In genomic region chr11:23719825-23720224, GRCm38 (mm10) we compare ENCODE assay signal across 19 mouse cellular contexts.
"Had no signal": no experiment of that assay in that cellular context is flagged by ENCODE, and none has a peak within 500 bp of the region (broad histone marks: within the 10 kb centered on the region; RNA-seq: fewer than 3 reads in every experiment).

No protein-coding gene starts in this region.

- ATAC-seq: intestine, postnatal 0 days; lung, postnatal 0 days had no signal

- DNase-seq: kidney, adult 8-10 months; kidney, postnatal 14 days; kidney, postnatal 4 days; lung, embryonic 14.5 days; midbrain, embryonic 14.5 days; right cerebral cortex, adult 18-20 months; right cerebral cortex, postnatal 25 days; spleen, adult 18-20 months; thymus, postnatal 25 days had no signal

- H3K27ac ChIP-seq: limb, embryonic 10.5 days; limb, embryonic 13.5 days; macrophage; neural tube, embryonic 12.5 days; neural tube, embryonic 15.5 days; stomach, embryonic 15.5 days had no signal

- H3K4me2 ChIP-seq: limb, embryonic 13.5 days; lung, embryonic 14.5 days; midbrain, embryonic 11.5 days; neural tube, embryonic 12.5 days; neural tube, embryonic 15.5 days; stomach, embryonic 15.5 days had no signal

- H3K4me1 ChIP-seq: limb, embryonic 10.5 days; limb, embryonic 13.5 days; neural tube, embryonic 12.5 days; neural tube, embryonic 15.5 days; stomach, embryonic 15.5 days had no signal

- H3K4me3 ChIP-seq: limb, embryonic 10.5 days; limb, embryonic 13.5 days; megakaryocyte, embryonic 14.5 days; neural tube, embryonic 12.5 days; neural tube, embryonic 15.5 days; stomach, embryonic 15.5 days had no signal

- H3K27me3 ChIP-seq: limb, embryonic 13.5 days; megakaryocyte, embryonic 14.5 days; neural tube, embryonic 12.5 days; neural tube, embryonic 15.5 days; stomach, embryonic 15.5 days had no signal

- H3K9ac ChIP-seq: limb, embryonic 13.5 days; lung, embryonic 14.5 days; neural tube, embryonic 12.5 days; neural tube, embryonic 15.5 days; stomach, embryonic 15.5 days had no signal

- H3K9me3 ChIP-seq: limb, embryonic 10.5 days; limb, embryonic 13.5 days; megakaryocyte, embryonic 14.5 days; neural tube, embryonic 12.5 days; neural tube, embryonic 15.5 days; stomach, embryonic 15.5 days had no signal
